Mouse (Mus musculus) cortical plate, adult 2 months (tissue): ENCODE measurements around the gene Lkaaear1.

Experiments
- CTCF ChIP-seq: fragments of 200-500 bp; IDR thresholded peaks from 2 replicates; pipeline ENCODE4 v1.5.1; 2011; ENCODE audit warnings: mild to moderate bottlenecking, control low read depth, low read length; ENCODE audit not compliant: insufficient read depth; ENCODE audit errors: extremely low read depth
- POLR2A ChIP-seq: fragments of 200-500 bp; IDR thresholded peaks from 2 replicates; pipeline ENCODE4 v1.6.1; 2011; ENCODE audit warnings: mild to moderate bottlenecking, low read length, control low read depth; ENCODE audit not compliant: insufficient read depth; ENCODE audit errors: extremely low read depth

DNA sequence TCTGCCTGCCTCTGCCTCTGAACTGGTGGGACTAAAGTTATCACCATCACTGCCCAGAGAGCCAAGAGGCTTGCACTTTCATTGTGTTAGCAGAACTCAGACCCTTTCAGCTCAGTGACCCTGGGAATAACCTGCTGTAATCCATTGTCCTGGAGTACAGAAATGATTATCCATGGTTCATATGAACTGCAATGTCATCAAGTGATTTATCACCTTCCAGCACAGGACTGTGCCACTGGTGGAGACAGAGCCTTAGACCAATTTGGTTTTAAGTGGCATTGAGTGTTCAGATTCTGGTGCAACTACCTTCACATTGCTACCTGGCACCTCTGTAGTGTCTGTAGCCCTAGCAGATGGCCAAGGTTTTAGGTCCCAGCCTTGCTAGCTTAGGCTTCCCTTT lies 45.2 kb downstream of the Lkaaear1 start:
- TF ChIP-seq CTCF (no peak), POLR2A (no peak)
